Mouse (Mus musculus): ENCODE measurements around the gene Vax2. TPM values are rescaled to one million over a fixed set of nuclear protein-coding genes. Genes with fewer than 3 reads are reported as not detected.
A peak's percentile ranks its signal among the peaks of the same experiment; 100 is the strongest.

Gene Vax2
- polyA plus RNA-seq, 1 experiment from 2014 or later, result not detected

DNA sequence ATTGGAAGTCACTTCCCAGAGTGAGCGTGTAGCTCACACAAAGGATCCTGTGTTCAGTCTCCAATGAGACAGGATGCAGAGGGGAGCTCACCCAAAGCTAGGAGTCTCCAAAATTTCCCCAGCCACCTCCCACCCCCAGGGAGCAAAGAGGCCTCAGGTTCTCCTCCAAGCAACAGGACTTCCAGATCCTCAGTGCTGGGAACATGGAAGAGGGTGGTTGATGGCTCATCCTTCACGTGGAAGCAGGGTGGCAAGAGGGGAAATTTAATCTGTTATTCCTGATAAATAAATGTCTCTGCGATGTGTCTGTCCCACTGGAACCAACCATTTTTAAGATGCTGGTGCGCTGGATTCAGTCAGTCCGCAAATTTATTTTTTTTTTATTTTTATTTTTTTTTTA lies 6.4 kb upstream of the Vax2 start:
- H3K4me2 ChIP-seq (ENCODE audit: low read length), result no peak overlapping the region
- 21% methylated on average over 5 of the region's 5 CpGs for WGBS
- ATAC-seq, result no peak
- H3K9me3 ChIP-seq (replicated peaks; ENCODE audit: control insufficient read depth, low read length, poor library complexity, severe bottlenecking), result no peaks in the 10 kb centered on the region
- H3K27me3 ChIP-seq (ENCODE audit: control insufficient read depth, insufficient read depth, low read depth, low read length), result peaks cover 68% of the 10 kb centered on the region
- H3K9ac ChIP-seq (ENCODE audit: low read depth, low read length), result no peak overlapping the region
- no peaks in the 10 kb centered on the region for H3K36me3 ChIP-seq (ENCODE audit: control insufficient read depth, insufficient read depth, low read length)
- no peak overlapping the region for H3K27ac ChIP-seq (ENCODE audit: low read length)
- H3K4me3 ChIP-seq (ENCODE audit: low read depth, low read length), result no peak overlapping the region
- H3K4me1 ChIP-seq (ENCODE audit: control insufficient read depth, insufficient read depth, low read length), result no peaks in the 10 kb centered on the region

DNA sequence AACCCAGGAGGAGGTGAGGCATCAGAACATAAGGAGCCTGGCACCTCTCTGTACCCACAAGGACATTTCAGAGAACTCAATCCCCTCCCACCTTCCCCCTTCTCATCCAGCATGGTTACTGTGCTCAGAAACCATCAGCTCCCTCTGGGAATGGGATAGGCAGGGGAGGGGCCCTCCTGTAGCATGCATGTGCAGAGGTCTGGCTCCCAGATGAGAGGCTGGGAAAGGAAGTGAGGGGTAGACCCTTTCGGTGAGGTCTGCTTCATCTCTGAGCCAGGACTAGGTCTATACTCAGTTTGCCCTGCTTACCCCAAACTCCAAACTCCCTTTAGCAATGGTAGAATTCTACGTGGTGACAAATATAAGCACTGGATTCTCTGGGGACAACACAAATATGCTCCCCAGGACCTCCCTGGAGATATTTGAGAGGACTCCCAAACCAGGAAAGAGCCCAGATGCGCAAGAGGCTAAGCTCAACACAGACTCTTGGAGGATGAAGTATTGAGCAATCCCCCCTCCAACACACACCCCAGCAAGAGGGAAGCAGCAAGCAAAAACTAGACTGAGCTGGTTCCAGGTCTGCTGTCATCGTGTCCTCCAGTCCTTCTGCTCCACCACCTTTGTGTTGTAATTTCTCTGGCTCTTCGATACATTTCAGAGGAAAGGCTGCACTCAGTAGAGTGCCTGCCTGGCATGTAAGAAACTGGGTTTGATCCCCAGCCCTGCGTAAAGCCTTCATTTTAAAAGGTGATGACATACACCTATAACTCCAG lies 3.1 kb upstream of the Vax2 start:
- WGBS, result 6% methylated on average over 6 of the region's 6 CpGs
- Histone ChIP-seq H3K4me3 (ENCODE audit: low read depth, low read length) (no peak overlapping the region), H3K4me2 (ENCODE audit: low read length) (no peak overlapping the region), H3K27me3 (ENCODE audit: control insufficient read depth, insufficient read depth, low read depth, low read length) (peaks cover 76% of the 10 kb centered on the region), H3K9me3 (replicated peaks; ENCODE audit: control insufficient read depth, low read length, poor library complexity, severe bottlenecking) (no peaks in the 10 kb centered on the region), H3K36me3 (ENCODE audit: control insufficient read depth, insufficient read depth, low read length) (no peaks in the 10 kb centered on the region), H3K27ac (ENCODE audit: low read length) (no peak overlapping the region), H3K9ac (ENCODE audit: low read depth, low read length) (no peak overlapping the region), H3K4me1 (ENCODE audit: control insufficient read depth, insufficient read depth, low read length) (peaks cover 13% of the 10 kb centered on the region)
- ATAC-seq, result no peak

DNA sequence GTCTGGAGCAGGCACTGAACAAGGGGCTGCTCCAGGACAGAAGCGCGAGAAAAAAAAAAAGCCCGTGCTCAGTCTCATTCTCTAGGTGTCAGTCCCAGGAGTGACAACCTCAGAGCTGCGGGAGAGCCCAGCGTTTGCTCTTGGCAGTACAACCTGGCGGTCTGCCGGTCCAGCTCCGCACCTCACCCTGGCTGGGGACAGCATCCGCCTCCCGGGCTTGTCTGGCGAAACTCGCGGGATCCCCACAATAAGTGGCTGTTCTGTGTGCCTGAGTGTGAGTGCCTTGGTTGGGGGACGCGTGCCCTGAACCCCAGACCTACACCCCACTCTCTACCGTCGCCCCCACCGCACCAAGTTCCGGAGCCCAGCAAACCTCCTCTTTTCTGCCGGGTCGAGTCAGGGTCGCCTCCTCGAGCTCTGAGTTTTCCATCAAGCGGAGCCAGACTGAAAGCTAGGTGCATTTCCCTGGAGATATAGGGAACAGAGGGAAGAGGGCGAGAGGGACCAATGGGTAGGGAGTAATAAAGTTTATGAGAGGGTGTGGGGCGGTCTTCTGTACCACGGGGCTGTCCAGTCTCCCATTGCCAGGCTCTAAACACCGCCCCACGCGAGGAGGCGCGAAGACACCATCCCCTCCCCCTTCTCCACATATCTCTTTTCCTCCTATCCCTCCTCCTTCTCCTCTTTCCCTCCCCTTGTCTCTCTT lies 550 bp upstream of the Vax2 start:
- under 1% methylated on average over 29 of the region's 32 CpGs for WGBS
- ATAC-seq, result peak; percentile 32; the same call in 1 of the 2 replicates

DNA sequence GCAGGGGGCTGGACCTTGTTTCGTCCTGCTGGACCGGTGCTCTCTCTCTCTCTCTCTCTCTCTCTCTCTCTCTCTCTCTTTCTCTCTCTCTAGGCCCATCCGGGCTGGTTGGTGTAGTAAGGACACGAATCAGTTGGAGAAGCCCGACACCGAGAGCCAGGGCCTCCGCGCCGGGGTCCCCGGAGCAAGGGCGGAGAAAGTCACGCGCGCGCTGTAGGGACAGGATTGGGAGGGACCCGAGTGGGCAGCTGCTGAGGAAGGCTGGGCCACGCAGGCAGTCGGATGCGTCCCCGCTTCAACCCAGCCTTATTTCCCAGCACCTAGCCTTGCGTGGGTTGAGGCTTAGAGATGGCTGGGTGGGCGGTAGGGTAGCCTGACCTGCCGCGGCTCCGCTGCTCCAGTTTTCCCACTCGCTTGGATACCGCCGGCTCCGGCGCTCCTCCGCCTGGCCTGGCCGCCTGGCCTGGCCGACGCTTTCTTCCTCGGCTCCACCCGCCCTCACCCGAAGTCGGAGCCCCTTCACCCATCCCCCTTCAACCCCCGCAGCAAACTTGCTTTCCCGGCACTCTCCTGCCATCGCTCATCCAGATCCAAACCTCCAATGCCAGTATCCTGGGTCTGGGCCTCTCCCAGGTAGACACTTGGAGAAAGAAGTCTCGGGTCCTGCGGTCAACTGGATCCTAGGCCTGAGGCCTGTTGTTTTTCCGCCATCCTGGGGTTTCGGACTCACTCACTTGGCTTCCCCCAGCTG lies 836 bp downstream of the Vax2 start:
- Histone ChIP-seq H3K27me3 (ENCODE audit: control insufficient read depth, insufficient read depth, low read depth, low read length) (peaks cover 68% of the 10 kb centered on the region), H3K9me3 (replicated peaks; ENCODE audit: control insufficient read depth, low read length, poor library complexity, severe bottlenecking) (no peaks in the 10 kb centered on the region), H3K36me3 (ENCODE audit: control insufficient read depth, insufficient read depth, low read length) (no peaks in the 10 kb centered on the region), H3K4me2 (ENCODE audit: low read length) (peak overlapping the region; percentile 59), H3K27ac (ENCODE audit: low read length) (no peak overlapping the region), H3K9ac (ENCODE audit: low read depth, low read length) (no peak overlapping the region; the same call in 1 of the 2 replicates), H3K4me3 (ENCODE audit: low read depth, low read length) (0 out of 2 replicates have a peak overlapping the region, but pooled peaks have one; percentile 30), H3K4me1 (ENCODE audit: control insufficient read depth, insufficient read depth, low read length) (peaks cover 13% of the 10 kb centered on the region)
- 2% methylated on average over 45 of the region's 45 CpGs for WGBS
- ATAC-seq, result no peak

More for the DNA sequence above, 550 bp upstream of the Vax2 start:
- Histone ChIP-seq H3K36me3 (ENCODE audit: control insufficient read depth, insufficient read depth, low read length) (no peaks in the 10 kb centered on the region), H3K27ac (ENCODE audit: low read length) (no peak overlapping the region), H3K4me3 (ENCODE audit: low read depth, low read length) (peak overlapping the region; percentile 30), H3K9me3 (replicated peaks; ENCODE audit: control insufficient read depth, low read length, poor library complexity, severe bottlenecking) (no peaks in the 10 kb centered on the region), H3K4me1 (ENCODE audit: control insufficient read depth, insufficient read depth, low read length) (peaks cover 13% of the 10 kb centered on the region), H3K4me2 (ENCODE audit: low read length) (peak overlapping the region; percentile 59), H3K27me3 (ENCODE audit: control insufficient read depth, insufficient read depth, low read depth, low read length) (peaks cover 78% of the 10 kb centered on the region), H3K9ac (ENCODE audit: low read depth, low read length) (no peak overlapping the region)

DNA sequence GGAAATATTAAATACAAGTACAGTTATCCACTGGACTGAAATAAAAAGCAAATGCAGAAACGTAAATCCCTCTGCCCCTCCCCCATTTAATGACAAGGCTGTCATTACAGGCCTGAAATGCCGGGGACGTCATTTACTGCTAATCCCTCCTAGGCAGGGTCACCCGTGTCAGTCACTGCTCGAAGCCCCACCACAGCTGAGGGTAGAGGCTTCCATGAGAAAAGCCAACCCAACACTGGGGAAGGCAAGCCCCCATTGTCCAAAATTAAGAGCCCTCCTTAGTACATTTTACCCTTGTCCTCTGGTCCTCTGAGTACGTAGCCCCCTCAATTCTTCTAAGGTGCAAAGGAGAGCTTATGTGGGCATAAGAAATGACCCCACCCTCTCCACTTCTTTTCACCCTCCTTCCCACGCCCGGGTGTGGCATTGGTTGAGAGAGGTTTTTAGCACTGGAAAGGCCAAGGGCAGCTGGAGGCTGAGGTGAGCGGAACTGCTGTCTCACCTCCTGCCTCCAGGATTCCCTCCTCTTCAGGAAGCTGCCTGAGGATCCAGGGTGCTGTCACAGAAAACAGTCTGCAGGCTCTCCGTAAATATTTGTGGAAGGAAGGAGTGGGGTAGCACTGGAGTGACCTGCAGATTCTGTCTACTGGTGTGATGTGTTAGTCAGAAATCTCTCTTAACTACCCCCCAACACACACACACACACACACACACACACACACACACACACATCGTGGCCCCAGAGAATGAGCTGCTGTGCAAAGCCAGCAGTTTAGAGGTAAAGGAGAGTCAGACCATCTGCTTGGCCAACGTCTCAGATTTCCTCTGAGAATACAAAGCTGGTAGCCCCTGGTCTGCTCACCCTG lies 2.4 kb downstream of the Vax2 start:
- WGBS, result 3% methylated on average over 12 of the region's 12 CpGs
- no peaks in the 10 kb centered on the region for H3K36me3 ChIP-seq (ENCODE audit: control insufficient read depth, insufficient read depth, low read length)
- no peaks in the 10 kb centered on the region for H3K9me3 ChIP-seq (replicated peaks; ENCODE audit: control insufficient read depth, low read length, poor library complexity, severe bottlenecking)
- no peak overlapping the region for H3K9ac ChIP-seq (ENCODE audit: low read depth, low read length)
- H3K27ac ChIP-seq (ENCODE audit: low read length), result no peak overlapping the region
- peaks cover 67% of the 10 kb centered on the region for H3K27me3 ChIP-seq (ENCODE audit: control insufficient read depth, insufficient read depth, low read depth, low read length)
- H3K4me2 ChIP-seq (ENCODE audit: low read length), result no peak overlapping the region
- ATAC-seq, result no peak
- no peak overlapping the region for H3K4me3 ChIP-seq (ENCODE audit: low read depth, low read length)
- H3K4me1 ChIP-seq (ENCODE audit: control insufficient read depth, insufficient read depth, low read length), result peaks cover 13% of the 10 kb centered on the region

DNA sequence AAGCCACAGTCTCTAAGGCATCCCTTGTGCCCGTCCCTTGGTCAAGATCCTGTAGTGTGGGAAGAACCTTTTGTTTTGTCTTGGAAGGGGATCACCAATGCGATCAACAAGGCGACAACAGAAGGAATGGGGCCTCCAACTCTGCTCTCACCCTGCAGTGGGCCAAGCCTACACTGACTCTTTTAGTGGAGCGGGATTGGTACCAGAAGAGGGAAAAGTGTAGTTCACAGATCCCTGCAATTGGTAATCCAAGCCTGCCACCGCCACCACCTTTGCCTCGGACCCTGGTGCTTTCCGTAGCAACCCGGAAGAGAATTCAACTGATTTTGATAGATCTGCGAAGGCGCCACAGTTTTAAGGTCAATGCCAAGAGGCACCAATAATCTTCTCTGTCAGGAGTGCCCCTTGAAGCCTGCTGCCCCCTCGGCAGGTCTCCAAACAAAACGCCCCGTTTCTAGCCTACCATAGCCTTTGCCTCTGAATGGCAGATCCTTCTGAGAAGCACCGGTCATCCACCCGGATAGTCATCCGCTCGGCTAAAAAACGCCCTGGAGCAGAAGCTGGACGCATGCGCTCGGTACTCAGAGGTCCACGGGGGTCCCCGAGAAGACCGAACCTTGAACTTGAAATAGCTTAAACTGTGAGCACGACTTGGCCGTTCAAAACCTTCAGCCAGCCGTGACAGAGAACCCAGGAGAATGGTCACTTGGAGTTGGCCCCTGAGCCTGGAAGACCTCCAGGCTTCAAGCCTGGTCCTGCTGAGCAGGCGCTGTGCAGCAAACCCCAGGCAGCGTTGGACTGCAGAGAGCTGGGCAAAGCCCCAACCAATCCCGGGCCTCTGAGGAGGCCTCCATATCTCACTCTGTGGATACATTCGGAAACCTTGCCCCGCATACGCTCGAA lies 3.4 kb downstream of the Vax2 start:
- Histone ChIP-seq H3K4me1 (ENCODE audit: control insufficient read depth, insufficient read depth, low read length) (peaks cover 13% of the 10 kb centered on the region), H3K27me3 (ENCODE audit: control insufficient read depth, insufficient read depth, low read depth, low read length) (peaks cover 65% of the 10 kb centered on the region), H3K9me3 (replicated peaks; ENCODE audit: control insufficient read depth, low read length, poor library complexity, severe bottlenecking) (no peaks in the 10 kb centered on the region), H3K36me3 (ENCODE audit: control insufficient read depth, insufficient read depth, low read length) (no peaks in the 10 kb centered on the region), H3K4me3 (ENCODE audit: low read depth, low read length) (no peak overlapping the region), H3K27ac (ENCODE audit: low read length) (no peak overlapping the region), H3K4me2 (ENCODE audit: low read length) (no peak overlapping the region), H3K9ac (ENCODE audit: low read depth, low read length) (no peak overlapping the region)
- WGBS, result 2% methylated on average over 34 of the region's 34 CpGs
- ATAC-seq, result no peak

DNA sequence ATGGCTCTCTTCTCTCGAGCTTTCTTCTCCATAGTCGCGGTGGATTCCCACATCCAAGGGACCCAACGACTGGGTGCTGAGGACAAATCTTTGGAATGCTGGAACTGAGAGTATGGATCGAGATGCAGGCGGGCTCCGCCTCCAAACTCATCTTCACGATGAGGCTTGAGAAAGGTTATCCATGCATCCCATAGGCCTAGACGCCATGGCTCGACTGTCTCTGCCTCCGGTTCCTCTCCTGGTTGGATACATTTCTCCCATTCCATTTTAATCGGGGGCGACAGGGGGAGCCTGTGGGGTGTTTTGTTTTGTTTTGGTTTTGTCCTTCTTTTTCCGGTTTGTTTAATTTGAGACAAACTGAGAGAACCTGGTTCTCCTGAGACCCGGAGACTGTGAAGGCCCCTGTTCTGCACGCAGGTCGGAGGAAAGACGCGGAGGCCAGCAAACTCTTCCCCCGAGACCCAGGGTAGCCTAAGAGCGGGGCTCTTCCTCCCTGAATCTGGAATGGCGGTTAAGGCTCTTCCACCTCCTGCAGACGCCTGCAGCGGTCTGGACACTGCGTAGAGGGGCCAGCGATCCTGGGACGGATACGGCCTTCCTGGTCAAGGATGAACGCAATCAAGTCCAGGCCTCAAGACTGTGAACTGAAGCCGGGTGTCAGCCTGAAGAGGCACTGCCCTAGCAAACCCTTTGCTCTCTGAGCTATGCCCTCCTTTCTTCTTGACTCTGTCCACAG lies 4.6 kb downstream of the Vax2 start:
- Histone ChIP-seq H3K4me3 (ENCODE audit: low read depth, low read length) (no peak overlapping the region), H3K9ac (ENCODE audit: low read depth, low read length) (no peak overlapping the region), H3K4me2 (ENCODE audit: low read length) (no peak overlapping the region), H3K36me3 (ENCODE audit: control insufficient read depth, insufficient read depth, low read length) (no peaks in the 10 kb centered on the region), H3K4me1 (ENCODE audit: control insufficient read depth, insufficient read depth, low read length) (peaks cover 13% of the 10 kb centered on the region), H3K9me3 (replicated peaks; ENCODE audit: control insufficient read depth, low read length, poor library complexity, severe bottlenecking) (no peaks in the 10 kb centered on the region), H3K27ac (ENCODE audit: low read length) (no peak overlapping the region), H3K27me3 (ENCODE audit: control insufficient read depth, insufficient read depth, low read depth, low read length) (peaks cover 72% of the 10 kb centered on the region)
- no peak for ATAC-seq
- WGBS, result 3% methylated on average over 30 of the region's 30 CpGs

Data from midbrain, embryonic 16.5 days (tissue).